Mouse (Mus musculus): Measurements from ENCODE around the gene Cyp4f39. TPM values are rescaled to one million over a fixed set of nuclear protein-coding genes. Genes with fewer than 3 reads are reported as not detected.
"Not testable (repeated sequence)": the region's sequence is repeated elsewhere in the genome, so short reads cannot be mapped to it uniquely, and the experiment has no call there.

Gene Cyp4f39
- polyA plus RNA-seq, 1 experiment from 2014 or later, result not detected

- Histone ChIP-seq H3K9me3 (ENCODE audit: control insufficient read depth, low read length) (no peaks in the 10 kb centered on the region), H3K4me1 (replicated peaks; ENCODE audit: control insufficient read depth, insufficient read depth, low read length) (no peaks in the 10 kb centered on the region; the same call in 1 of the 2 replicates), H3K9ac (ENCODE audit: low read depth, low read length) (peak within 1 kb of the TSS; percentile 60), H3K4me2 (replicated peaks; ENCODE audit: low read depth, low read length) (peak within 1 kb of the TSS; percentile 85), H3K27me3 (ENCODE audit: control insufficient read depth, insufficient read depth, low read length) (no peaks in the 10 kb centered on the region), H3K4me3 (ENCODE audit: low read depth, low read length) (peak within 1 kb of the TSS; percentile 48), H3K27ac (ENCODE audit: low read depth, low read length) (peak within 1 kb of the TSS; percentile 79), H3K36me3 (ENCODE audit: control insufficient read depth, insufficient read depth, low read length) (no peaks in the 10 kb centered on the region)
- WGBS, result under 1% methylated on average over 30 of the region's 30 CpGs
- DNase-seq (ENCODE audit: low spot score) (peak; percentile 71), ATAC-seq (ENCODE audit: low FRiP score) (peak; percentile 96)
Measured at GRCm38 (mm10) chr17:32505851-32506728, 53.6 kb downstream of the Cyp4f39 start, which contains the start of gene Cyp4f17. Gene Cyp4f17 (plus strand): TSS chr17:32506050.

- Histone ChIP-seq H3K4me1 (replicated peaks; ENCODE audit: control insufficient read depth, insufficient read depth, low read length) (no peaks in the 10 kb centered on the region; the same call in 1 of the 2 replicates), H3K27ac (ENCODE audit: low read depth, low read length) (no peak overlapping the region), H3K4me2 (replicated peaks; ENCODE audit: low read depth, low read length) (peak overlapping the region; percentile 85), H3K36me3 (ENCODE audit: control insufficient read depth, insufficient read depth, low read length) (no peaks in the 10 kb centered on the region), H3K4me3 (ENCODE audit: low read depth, low read length) (peak overlapping the region; percentile 48), H3K9ac (ENCODE audit: low read depth, low read length) (peak overlapping the region; percentile 48), H3K27me3 (ENCODE audit: control insufficient read depth, insufficient read depth, low read length) (no peaks in the 10 kb centered on the region), H3K9me3 (ENCODE audit: control insufficient read depth, low read length) (no peaks in the 10 kb centered on the region)
- DNase-seq (ENCODE audit: low spot score) (no peak), ATAC-seq (ENCODE audit: low FRiP score) (no peak; the same call in 1 of the 2 replicates)
- WGBS, result 42% methylated on average over 9 of the region's 9 CpGs
Measured at GRCm38 (mm10) chr17:32506729-32507245, 54.3 kb downstream of the Cyp4f39 start.

- Histone ChIP-seq H3K27ac (ENCODE audit: low read depth, low read length) (no peak overlapping the region), H3K27me3 (ENCODE audit: control insufficient read depth, insufficient read depth, low read length) (no peaks in the 10 kb centered on the region), H3K9me3 (ENCODE audit: control insufficient read depth, low read length) (no peaks in the 10 kb centered on the region), H3K4me1 (replicated peaks; ENCODE audit: control insufficient read depth, insufficient read depth, low read length) (no peaks in the 10 kb centered on the region), H3K36me3 (ENCODE audit: control insufficient read depth, insufficient read depth, low read length) (no peaks in the 10 kb centered on the region), H3K9ac (ENCODE audit: low read depth, low read length) (no peak overlapping the region), H3K4me2 (replicated peaks; ENCODE audit: low read depth, low read length) (no peak overlapping the region), H3K4me3 (ENCODE audit: low read depth, low read length) (no peak overlapping the region)
- DNase-seq (ENCODE audit: low spot score) (no peak), ATAC-seq (ENCODE audit: low FRiP score) (no peak)
- WGBS, result 88% methylated on average over 5 of the region's 5 CpGs
Measured at GRCm38 (mm10) chr17:32516126-32516525, 63.6 kb downstream of the Cyp4f39 start.

GRCm38 (mm10) chr17:32521981-32522380 is 69.5 kb downstream of the Cyp4f39 start:
- H3K9ac ChIP-seq (ENCODE audit: low read depth, low read length), result no peak overlapping the region
- H3K27ac ChIP-seq (ENCODE audit: low read depth, low read length), result no peak overlapping the region
- no peaks in the 10 kb centered on the region for H3K9me3 ChIP-seq (ENCODE audit: control insufficient read depth, low read length)
- no peak for DNase-seq (ENCODE audit: low spot score)
- no peak for ATAC-seq (ENCODE audit: low FRiP score)
- no peaks in the 10 kb centered on the region for H3K27me3 ChIP-seq (ENCODE audit: control insufficient read depth, insufficient read depth, low read length)
- 95% methylated on average over 5 of the region's 5 CpGs for WGBS
- no peaks in the 10 kb centered on the region for H3K4me1 ChIP-seq (replicated peaks; ENCODE audit: control insufficient read depth, insufficient read depth, low read length)
- H3K4me3 ChIP-seq (ENCODE audit: low read depth, low read length), result no peak overlapping the region
- H3K4me2 ChIP-seq (replicated peaks; ENCODE audit: low read depth, low read length), result no peak overlapping the region
- H3K36me3 ChIP-seq (ENCODE audit: control insufficient read depth, insufficient read depth, low read length), result no peaks in the 10 kb centered on the region

GRCm38 (mm10) chr17:32522386-32522785 is 69.9 kb downstream of the Cyp4f39 start:
- H3K9ac ChIP-seq (ENCODE audit: low read depth, low read length), result no peak overlapping the region
- no peak overlapping the region for H3K4me2 ChIP-seq (replicated peaks; ENCODE audit: low read depth, low read length)
- no peaks in the 10 kb centered on the region for H3K36me3 ChIP-seq (ENCODE audit: control insufficient read depth, insufficient read depth, low read length)
- no peak overlapping the region for H3K4me3 ChIP-seq (ENCODE audit: low read depth, low read length)
- H3K27ac ChIP-seq (ENCODE audit: low read depth, low read length), result no peak overlapping the region
- no peak for DNase-seq (ENCODE audit: low spot score)
- no peaks in the 10 kb centered on the region for H3K4me1 ChIP-seq (replicated peaks; ENCODE audit: control insufficient read depth, insufficient read depth, low read length)
- 90% methylated on average over 4 of the region's 4 CpGs for WGBS
- ATAC-seq (ENCODE audit: low FRiP score), result no peak
- no peaks in the 10 kb centered on the region for H3K27me3 ChIP-seq (ENCODE audit: control insufficient read depth, insufficient read depth, low read length)
- H3K9me3 ChIP-seq (ENCODE audit: control insufficient read depth, low read length), result no peaks in the 10 kb centered on the region

GRCm38 (mm10) chr17:32522816-32523215 is 70.3 kb downstream of the Cyp4f39 start:
- no peak overlapping the region for H3K9ac ChIP-seq (ENCODE audit: low read depth, low read length)
- H3K27ac ChIP-seq (ENCODE audit: low read depth, low read length), result no peak overlapping the region
- no peaks in the 10 kb centered on the region for H3K4me1 ChIP-seq (replicated peaks; ENCODE audit: control insufficient read depth, insufficient read depth, low read length)
- DNase-seq (ENCODE audit: low spot score), result no peak
- H3K4me3 ChIP-seq (ENCODE audit: low read depth, low read length), result no peak overlapping the region
- no peaks in the 10 kb centered on the region for H3K27me3 ChIP-seq (ENCODE audit: control insufficient read depth, insufficient read depth, low read length)
- no peak for ATAC-seq (ENCODE audit: low FRiP score)
- H3K36me3 ChIP-seq (ENCODE audit: control insufficient read depth, insufficient read depth, low read length), result no peaks in the 10 kb centered on the region
- H3K4me2 ChIP-seq (replicated peaks; ENCODE audit: low read depth, low read length), result no peak overlapping the region
- no peaks in the 10 kb centered on the region for H3K9me3 ChIP-seq (ENCODE audit: control insufficient read depth, low read length)
- WGBS, result 90% methylated on average over 5 of the region's 5 CpGs

GRCm38 (mm10) chr17:32523895-32524294 is 71.4 kb downstream of the Cyp4f39 start:
- ATAC-seq (ENCODE audit: low FRiP score), result no peak
- H3K9me3 ChIP-seq (ENCODE audit: control insufficient read depth, low read length), result no peaks in the 10 kb centered on the region
- H3K4me1 ChIP-seq (replicated peaks; ENCODE audit: control insufficient read depth, insufficient read depth, low read length), result no peaks in the 10 kb centered on the region
- H3K27ac ChIP-seq (ENCODE audit: low read depth, low read length), result no peak overlapping the region
- 93% methylated on average over 11 of the region's 11 CpGs for WGBS
- no peak overlapping the region for H3K4me2 ChIP-seq (replicated peaks; ENCODE audit: low read depth, low read length)
- no peaks in the 10 kb centered on the region for H3K27me3 ChIP-seq (ENCODE audit: control insufficient read depth, insufficient read depth, low read length)
- no peak for DNase-seq (ENCODE audit: low spot score)
- H3K9ac ChIP-seq (ENCODE audit: low read depth, low read length), result no peak overlapping the region
- H3K4me3 ChIP-seq (ENCODE audit: low read depth, low read length), result no peak overlapping the region
- H3K36me3 ChIP-seq (ENCODE audit: control insufficient read depth, insufficient read depth, low read length), result no peaks in the 10 kb centered on the region

- ATAC-seq (ENCODE audit: low FRiP score); H3K4me2 ChIP-seq (replicated peaks; ENCODE audit: low read depth, low read length); DNase-seq (ENCODE audit: low spot score): not testable (repeated sequence)
Measured at GRCm38 (mm10) chr17:32526341-32526740, 73.8 kb downstream of the Cyp4f39 start.

GRCm38 (mm10) chr17:32527748-32528147 is 75.2 kb downstream of the Cyp4f39 start:
- H3K9me3 ChIP-seq (ENCODE audit: control insufficient read depth, low read length), result no peaks in the 10 kb centered on the region
- WGBS, result 87% methylated on average over 11 of the region's 11 CpGs
- H3K9ac ChIP-seq (ENCODE audit: low read depth, low read length), result no peak overlapping the region
- ATAC-seq (ENCODE audit: low FRiP score), result no peak
- H3K4me2 ChIP-seq (replicated peaks; ENCODE audit: low read depth, low read length), result no peak overlapping the region
- H3K36me3 ChIP-seq (ENCODE audit: control insufficient read depth, insufficient read depth, low read length), result no peaks in the 10 kb centered on the region
- DNase-seq (ENCODE audit: low spot score), result no peak
- no peaks in the 10 kb centered on the region for H3K27me3 ChIP-seq (ENCODE audit: control insufficient read depth, insufficient read depth, low read length)
- no peaks in the 10 kb centered on the region for H3K4me1 ChIP-seq (replicated peaks; ENCODE audit: control insufficient read depth, insufficient read depth, low read length)
- H3K27ac ChIP-seq (ENCODE audit: low read depth, low read length), result no peak overlapping the region
- H3K4me3 ChIP-seq (ENCODE audit: low read depth, low read length), result no peak overlapping the region

More at GRCm38 (mm10) chr17:32526341-32526740, 73.8 kb downstream of the Cyp4f39 start:
- H3K9me3 ChIP-seq (ENCODE audit: control insufficient read depth, low read length); H3K36me3 ChIP-seq (ENCODE audit: control insufficient read depth, insufficient read depth, low read length); H3K4me1 ChIP-seq (replicated peaks; ENCODE audit: control insufficient read depth, insufficient read depth, low read length); H3K9ac ChIP-seq (ENCODE audit: low read depth, low read length); H3K4me3 ChIP-seq (ENCODE audit: low read depth, low read length); H3K27me3 ChIP-seq (ENCODE audit: control insufficient read depth, insufficient read depth, low read length); H3K27ac ChIP-seq (ENCODE audit: low read depth, low read length): not testable (repeated sequence)
- 100% methylated on average over 1 of the region's 1 CpGs for WGBS

Data from hindbrain, embryonic 11.5 days (tissue).